Comparison of ENCODE assay signal across 11 mouse cellular contexts in the genomic region with DNA sequence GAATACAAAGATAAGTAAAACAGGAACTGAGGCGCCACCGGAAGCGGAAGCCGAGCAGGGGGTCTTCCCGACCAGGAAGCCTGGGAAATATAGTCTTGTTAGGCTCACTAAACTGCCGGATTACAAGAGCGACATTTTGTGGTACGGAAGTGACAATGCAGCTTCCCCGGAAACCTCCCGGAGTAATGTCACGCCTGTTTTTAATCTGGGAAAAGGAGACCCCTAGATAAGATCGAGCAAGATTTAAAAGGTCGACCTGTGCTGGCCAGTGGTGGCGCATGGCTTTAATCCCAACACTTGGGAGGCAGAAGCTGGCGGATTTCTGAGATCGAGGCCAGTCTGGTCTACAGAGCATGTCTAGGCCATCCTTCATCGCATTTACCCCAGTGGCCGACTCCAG.
"Had no signal": no experiment of that assay in that cellular context is flagged by ENCODE, and none has a peak within 500 bp of the region (broad histone marks: within the 10 kb centered on the region; RNA-seq: fewer than 3 reads in every experiment).

No protein-coding gene starts in this region.

- H3K4me3 ChIP-seq: left cerebral cortex, adult 2 months; liver, embryonic 13.5 days had no signal

- H3K27me3 ChIP-seq: liver, embryonic 13.5 days had no signal

- H3K27ac ChIP-seq: left cerebral cortex, adult 2 months; liver, embryonic 13.5 days had no signal

- H3K9ac ChIP-seq: liver, embryonic 13.5 days had no signal

- H3K36me3 ChIP-seq: liver, embryonic 13.5 days had no signal

- DNase-seq: kidney, adult 9 months; kidney, postnatal 14 days; kidney, postnatal 4 days; layer of hippocampus, adult 9-11 months; layer of hippocampus, postnatal 36 days; liver, embryonic 13.5 days; lung, adult 2 months; lung, postnatal 14 days; midbrain, embryonic 14.5 days; thymus, postnatal 36 days had no signal

- H3K9me3 ChIP-seq: liver, embryonic 13.5 days had no signal
